Mouse (Mus musculus): ENCODE measurements around the gene Hpn. TPM values are rescaled to one million over a fixed set of nuclear protein-coding genes. Genes with fewer than 3 reads are reported as not detected.

Gene Hpn
- polyA plus RNA-seq (2012; rRNA removed): 27.3 and 27.8 TPM in 2 replicates

DNA sequence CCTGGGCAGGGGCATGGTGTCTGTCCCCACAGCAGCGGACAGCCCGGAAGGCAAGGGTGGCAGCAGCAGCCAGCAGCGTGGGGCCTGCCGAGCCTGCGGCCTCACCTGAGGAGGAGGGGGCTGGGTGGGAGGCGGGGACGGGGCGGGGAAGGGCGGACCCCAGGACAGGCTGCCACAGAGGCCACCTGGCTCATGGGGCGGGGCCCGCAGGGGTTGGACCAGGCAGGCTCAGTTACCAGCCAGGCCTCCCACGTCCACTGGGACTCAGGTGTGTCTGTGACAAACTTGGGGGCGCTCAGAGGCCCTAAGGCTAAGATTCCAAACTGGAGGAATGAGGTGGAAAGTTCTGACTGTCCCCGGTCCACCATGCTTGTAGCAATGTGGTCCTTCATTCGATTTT is at the start of gene Hpn:
Gene Hpn (minus strand): TSS at position 109 of the 400 bp plus-strand sequence.

DNA sequence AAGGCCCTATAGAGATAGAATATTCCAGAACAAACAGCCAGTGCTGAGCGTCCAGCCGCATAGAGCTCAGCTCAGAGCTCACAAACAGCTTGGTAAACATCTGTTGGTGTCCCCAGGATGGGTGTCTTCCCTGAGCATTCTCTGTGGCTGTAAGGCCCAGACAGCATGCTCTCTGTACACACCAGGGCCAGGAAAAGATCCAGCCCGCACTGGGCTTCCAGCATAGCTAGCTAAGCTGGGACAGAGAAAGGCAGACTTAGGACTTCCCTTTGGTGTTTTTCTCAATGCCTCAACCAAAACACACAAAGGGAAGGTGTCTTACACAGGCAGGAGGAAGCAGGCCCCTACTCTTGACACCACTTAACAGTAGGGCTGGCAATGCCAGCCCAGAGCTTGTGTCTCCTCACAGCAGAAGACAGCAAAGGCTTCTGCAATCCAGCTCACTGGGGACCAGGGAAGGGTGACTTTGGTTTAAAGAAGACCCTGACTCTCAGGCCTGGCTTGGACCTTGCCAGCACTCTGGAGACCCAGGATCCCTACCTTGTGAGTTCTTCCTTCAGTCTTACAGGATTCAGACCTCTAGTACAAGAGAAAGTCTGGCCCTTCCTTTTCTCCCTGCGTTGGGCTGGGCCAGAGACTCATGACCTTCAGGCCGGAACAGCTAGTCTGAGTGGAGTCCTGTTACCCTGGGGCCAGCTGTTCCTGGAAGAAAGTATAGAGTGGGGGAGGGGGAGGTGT is 40.4 kb upstream of the Hpn start, which contains the start of gene Gramd1a:
Gene Gramd1a (minus strand): TSS at position 601 of the 738 bp plus-strand sequence.

GRCm38 (mm10) chr7:31126851-31127724 is 12.0 kb upstream of the Hpn start, which contains the start of gene Scn1b:
Scn1b (minus strand) TSS chr7:31127003.

GRCm38 (mm10) chr7:31076492-31076891 is 38.6 kb downstream of the Hpn start, which contains the start of gene Fxyd3:
Fxyd3 (minus strand) TSS chr7:31076704.

DNA sequence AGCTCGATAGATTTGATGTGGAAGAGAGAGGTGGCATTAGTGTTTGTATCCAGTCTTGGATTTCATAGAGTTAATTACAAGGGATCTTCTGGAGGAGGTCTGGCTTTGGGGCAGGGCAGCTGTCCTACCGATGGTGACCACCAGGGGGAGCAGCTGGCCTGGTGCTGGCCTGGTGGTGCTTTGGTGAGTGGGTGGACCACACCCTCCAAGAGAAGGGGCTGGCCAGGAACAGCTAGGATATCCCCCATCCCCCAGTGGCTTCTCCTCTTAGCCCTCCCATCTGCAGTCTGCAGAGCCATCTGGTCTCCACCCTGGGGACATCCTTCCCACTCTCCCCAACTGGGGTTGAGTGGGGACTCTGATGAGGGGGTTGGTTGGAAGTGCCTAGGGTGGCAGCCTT is 56.0 kb downstream of the Hpn start, which contains the start of gene Lgi4:
Gene Lgi4 (plus strand): TSS at position 235 of the 400 bp plus-strand sequence.

DNA sequence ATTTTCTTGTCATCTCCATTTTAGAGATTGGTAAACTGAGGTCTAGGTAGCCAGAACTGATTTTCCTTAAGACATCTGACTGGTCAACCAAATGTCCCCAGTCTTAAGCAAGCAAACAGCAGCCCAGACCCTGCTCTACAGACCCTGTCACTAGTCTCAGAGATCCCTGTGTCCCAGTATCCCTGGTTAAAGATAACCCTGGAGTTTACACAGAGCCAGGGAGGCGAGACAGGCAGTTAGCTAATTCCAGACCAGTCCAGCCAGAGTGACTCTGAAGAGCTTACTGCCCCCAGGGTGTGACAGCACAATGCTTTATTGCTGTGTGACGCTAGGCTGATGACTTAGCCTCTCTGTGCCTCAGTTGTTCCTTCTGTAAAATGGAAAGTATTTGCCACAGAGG is 58.0 kb downstream of the Hpn start, which contains the start of gene Fxyd1:
Gene Fxyd1 (minus strand): TSS at position 129 of the 400 bp plus-strand sequence.

DNA sequence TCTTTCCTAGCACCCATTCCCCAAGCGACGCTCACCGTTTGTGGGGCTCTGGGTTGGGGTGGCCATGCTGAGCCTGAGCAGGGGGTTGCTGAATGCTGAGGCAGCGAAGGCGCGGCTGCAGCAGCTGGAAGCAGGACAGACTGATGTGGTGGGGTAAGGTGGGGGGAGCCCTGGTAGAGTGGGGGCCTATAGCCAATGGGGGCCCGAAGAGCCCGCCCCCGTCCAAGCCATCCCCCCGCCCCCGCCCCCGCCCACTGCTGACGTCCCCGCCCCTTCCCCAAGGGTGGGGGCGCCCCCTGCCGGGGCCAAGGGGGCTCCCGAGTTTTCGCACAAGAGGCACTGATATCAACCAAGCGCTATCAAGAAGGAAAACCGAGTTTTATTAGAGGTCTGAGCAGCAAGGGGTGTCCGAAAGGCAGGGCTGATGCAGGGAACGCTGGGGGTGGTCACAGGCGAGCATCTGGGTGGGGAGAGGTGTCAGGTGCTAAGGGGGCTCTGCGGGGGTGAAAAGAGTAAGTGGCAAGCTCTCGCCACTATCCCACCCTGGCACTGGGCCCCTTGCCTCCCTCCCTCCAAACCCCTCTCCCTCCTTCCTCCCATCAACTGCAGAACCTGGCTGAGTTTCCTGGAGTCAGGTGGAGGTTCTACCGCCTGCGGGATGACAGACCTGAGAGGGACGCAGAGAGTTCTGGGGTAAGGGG is 63.6 kb downstream of the Hpn start, which contains the start of gene Fxyd7:
Gene Fxyd7 (minus strand): TSS at position 147 of the 701 bp plus-strand sequence.

Other genes with a start within 250 kb of the Hpn start
- 3.6 and 5.0 TPM in 2 replicates for gene Cd22, start 234.9 kb downstream of the Hpn start, polyA plus RNA-seq (2012; rRNA removed)
- 0.63 and 0.67 TPM in 2 replicates for gene Mag, start 200.4 kb downstream of the Hpn start, polyA plus RNA-seq (2012; rRNA removed)
- gene Hamp2, start 190.6 kb downstream of the Hpn start, polyA plus RNA-seq (2012; rRNA removed): 1.2 and 15.5 TPM in 2 replicates
- 0.73 and 1.2 TPM in 2 replicates for gene Hamp, start 171.3 kb downstream of the Hpn start, polyA plus RNA-seq (2012; rRNA removed)
- 131 and 151 TPM in 2 replicates for gene Usf2, start 158.5 kb downstream of the Hpn start, polyA plus RNA-seq (2012; rRNA removed)
- gene Lsr, start 141.8 kb downstream of the Hpn start, polyA plus RNA-seq (2012; rRNA removed): 312 and 358 TPM in 2 replicates
- gene Fam187b, start 141.5 kb downstream of the Hpn start, polyA plus RNA-seq (2012; rRNA removed): 4.6 and 5.6 TPM in 2 replicates
- 40.4 and 41.9 TPM in 2 replicates for gene Fxyd5, start 72.8 kb downstream of the Hpn start, polyA plus RNA-seq (2012; rRNA removed)
- gene Fxyd7, start 63.8 kb downstream of the Hpn start, polyA plus RNA-seq (2012; rRNA removed): 6.2 and 7.2 TPM in 2 replicates
- 192 and 199 TPM in 2 replicates for gene Fxyd1, start 58.1 kb downstream of the Hpn start, polyA plus RNA-seq (2012; rRNA removed)
- gene Lgi4, start 55.9 kb downstream of the Hpn start, polyA plus RNA-seq (2012; rRNA removed): 10.7 and 11.0 TPM in 2 replicates
- 95.3 and 98.5 TPM in 2 replicates for gene Fxyd3, start 38.6 kb downstream of the Hpn start, polyA plus RNA-seq (2012; rRNA removed)
- gene Scn1b, start 11.7 kb upstream of the Hpn start, polyA plus RNA-seq (2012; rRNA removed): 36.5 and 37.2 TPM in 2 replicates
- 74.4 and 76.3 TPM in 2 replicates for gene Gramd1a, start 40.6 kb upstream of the Hpn start, polyA plus RNA-seq (2012; rRNA removed)
- not detected in 2 replicates for gene Scgb2b2, start 175.2 kb upstream of the Hpn start, polyA plus RNA-seq (2012; rRNA removed)
- not detected in 2 replicates for gene Scgb1b2, start 176.5 kb upstream of the Hpn start, polyA plus RNA-seq (2012; rRNA removed)
- not detected in 2 replicates for gene Scgb2b3, start 246.8 kb upstream of the Hpn start, polyA plus RNA-seq (2012; rRNA removed)

All from colon, adult 2 months (tissue).